Mouse (Mus musculus): ENCODE measurements at regions not wholly inside any gene's neighbourhood (a gene's known extent, or its start where the extent isn't known, plus 50 kb on each side); places are given as distances from the start of the nearest gene placed in this dataset.

GRCm38 (mm10) chr9:47054595-47054994 lies 56.1 kb downstream of the Gm4791 start:
- DNase-seq (ENCODE audit: low spot score), result no peak

- no peak for DNase-seq (ENCODE audit: low spot score)
These were observed 57.0 kb downstream of the Gm4791 start for GRCm38 (mm10) chr9:47055558-47055957.

DNA sequence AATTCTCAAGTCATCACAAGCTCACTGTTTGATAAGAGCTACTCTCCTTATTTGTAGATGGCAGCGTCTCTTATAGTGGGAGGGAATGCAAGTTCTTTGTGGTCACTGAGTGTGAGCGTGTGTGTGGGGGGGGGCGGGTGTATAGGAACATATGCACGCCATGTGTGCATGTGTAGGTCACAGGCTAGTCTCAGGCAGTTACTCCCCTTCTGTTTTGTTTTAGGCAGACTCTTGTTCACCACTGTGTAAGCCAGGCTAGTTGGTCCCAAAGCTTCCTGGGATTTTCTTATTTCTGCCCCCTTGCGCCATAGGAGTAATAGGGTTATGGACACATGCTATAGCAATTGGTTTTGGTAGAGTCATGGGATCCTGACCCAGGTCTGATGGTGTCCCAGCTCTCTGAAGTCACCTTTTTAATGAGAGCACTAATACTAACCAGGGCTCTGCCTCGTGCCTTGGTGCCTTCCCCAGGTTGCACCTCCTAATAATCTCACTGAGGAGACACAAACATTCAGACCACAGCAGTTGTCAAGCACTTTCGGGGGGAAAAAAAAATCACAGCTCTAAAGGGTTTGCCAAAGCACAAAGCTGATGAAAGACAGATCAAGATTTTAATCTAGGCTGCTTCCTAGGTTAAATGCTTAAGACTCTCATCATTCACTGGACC lies 60.9 kb downstream of the Gm4791 start:
- DNase-seq (ENCODE audit: low spot score), result no peak

DNA sequence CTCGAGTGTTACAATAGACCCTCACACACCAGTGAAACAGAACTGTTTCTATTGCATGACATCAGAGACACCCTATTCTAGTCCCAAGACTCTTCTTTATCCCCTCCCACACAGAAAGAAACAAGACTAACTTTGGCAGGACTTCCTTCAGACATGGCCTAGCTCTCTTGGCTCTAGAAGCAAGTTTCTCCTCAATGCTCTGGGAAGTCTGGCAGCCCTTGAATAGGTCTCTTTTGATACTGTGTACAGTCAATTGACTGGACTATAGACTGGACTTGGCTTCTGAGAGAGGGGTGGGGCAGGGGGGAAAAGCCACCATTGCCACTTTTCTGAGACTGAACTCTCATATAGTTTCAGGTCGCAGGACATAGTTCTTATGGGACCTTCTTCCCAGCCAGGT lies 62.2 kb downstream of the Gm4791 start:
- DNase-seq (ENCODE audit: low spot score), result no peak

DNA sequence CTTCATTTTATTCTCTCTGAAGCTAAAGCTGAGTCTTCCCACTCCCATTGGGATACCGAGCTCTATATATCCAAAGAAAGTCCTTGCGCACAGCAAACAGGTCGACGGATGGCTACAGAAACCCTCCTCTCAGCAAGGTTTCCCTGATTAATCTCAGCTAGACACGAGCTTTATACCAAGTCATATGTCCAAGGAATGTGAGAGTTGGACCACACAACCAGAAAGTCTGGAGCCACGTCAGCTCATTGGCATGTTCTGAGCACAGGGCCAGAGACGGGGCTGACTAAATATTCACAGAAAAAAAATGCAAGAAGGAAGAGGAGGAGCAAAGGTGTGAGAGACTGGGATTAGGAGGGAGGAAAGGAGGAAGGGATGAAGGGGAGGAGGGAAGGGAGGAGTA lies 64.0 kb downstream of the Gm4791 start:
- no peak for DNase-seq (ENCODE audit: low spot score)

DNA sequence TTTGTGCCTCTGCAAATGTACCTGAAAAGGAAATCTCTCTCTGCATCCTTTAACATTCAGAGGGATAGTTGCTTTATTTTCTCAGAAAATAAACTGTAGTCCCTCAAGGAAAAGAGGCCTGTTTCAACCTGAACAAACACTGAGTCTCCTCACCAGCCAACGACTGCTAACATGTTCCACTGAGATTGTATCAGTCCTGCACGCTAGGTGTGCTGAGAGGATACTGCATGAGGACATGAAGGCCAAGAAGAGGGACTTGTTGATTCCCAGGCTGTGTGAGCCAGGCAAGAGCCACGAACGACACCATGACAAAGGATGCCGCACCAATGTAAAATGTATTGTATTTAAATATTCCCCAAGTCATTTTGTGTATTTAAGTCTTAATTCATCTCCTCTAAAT lies 65.2 kb downstream of the Gm4791 start:
- no peak for DNase-seq (ENCODE audit: low spot score)

GRCm38 (mm10) chr9:47064463-47065032 lies 66.0 kb downstream of the Gm4791 start:
- DNase-seq (ENCODE audit: low spot score), result no peak

DNA sequence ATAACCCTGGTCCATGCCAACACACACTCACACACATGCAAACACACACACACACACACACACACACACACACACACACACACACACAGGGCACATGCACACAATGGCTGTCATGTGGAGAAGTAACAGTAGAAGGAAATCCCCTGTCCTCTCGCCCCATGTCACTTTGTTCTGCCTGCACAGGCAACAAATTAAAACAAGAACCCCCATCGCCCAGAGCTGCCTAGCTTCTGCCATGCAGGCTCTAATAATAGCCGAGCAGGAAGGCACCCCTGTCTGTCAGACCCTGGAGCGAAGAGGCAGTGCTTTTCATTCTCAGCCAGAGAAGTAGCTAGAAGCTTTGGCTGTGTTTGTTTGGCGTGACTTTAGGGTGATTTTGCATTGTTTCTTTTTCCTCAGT lies 70.9 kb downstream of the Gm4791 start:
- DNase-seq (ENCODE audit: low spot score), result no peak

GRCm38 (mm10) chr9:47070958-47071357 lies 72.4 kb downstream of the Gm4791 start:
- no peak for DNase-seq (ENCODE audit: low spot score)

DNA sequence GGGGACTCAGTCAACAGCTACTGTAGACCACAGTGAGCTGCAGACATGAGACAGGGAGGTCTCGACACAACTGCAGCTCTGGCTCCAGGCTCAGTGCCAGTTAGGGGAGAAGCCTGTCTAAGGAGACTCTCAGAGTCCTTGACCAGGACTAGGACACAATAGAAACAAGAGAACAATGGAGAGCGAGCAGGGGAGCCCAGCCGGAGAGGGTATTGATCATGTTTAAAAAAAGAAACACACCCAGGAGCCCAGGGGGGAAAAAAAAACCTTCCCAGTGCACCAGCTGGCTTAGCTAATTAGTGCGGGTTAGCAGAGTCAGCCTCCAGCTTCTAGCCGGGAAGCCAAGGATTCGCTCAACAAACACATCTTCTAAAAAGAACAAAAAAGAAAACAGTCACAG lies 78.4 kb downstream of the Gm4791 start:
- no peak for DNase-seq (ENCODE audit: low spot score)

GRCm38 (mm10) chr9:47077416-47077815 lies 78.9 kb downstream of the Gm4791 start:
- no peak for DNase-seq (ENCODE audit: low spot score)

DNA sequence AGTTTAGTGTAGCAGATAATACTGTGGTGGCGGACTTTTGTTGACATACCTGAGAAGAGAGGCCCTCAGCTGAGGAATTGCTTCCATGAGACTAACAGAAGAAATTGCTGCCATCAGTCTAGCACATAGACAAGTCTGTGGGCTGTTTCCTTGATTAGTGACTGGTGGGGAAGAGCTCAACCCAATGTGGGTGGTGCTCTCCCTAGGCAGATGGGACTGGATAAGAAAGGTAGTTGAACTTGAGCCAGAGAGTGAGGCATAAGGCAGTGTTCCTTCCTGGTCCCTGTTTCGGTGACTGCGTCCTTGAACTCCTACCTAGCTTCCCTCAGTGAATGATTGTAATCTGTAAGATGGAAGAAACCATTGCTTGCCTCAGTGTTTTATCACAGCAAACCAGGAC lies 79.4 kb downstream of the Gm4791 start:
- no peak for DNase-seq (ENCODE audit: low spot score)

- no peak for DNase-seq (ENCODE audit: low spot score)
These were observed 82.9 kb downstream of the Gm4791 start for GRCm38 (mm10) chr9:47081407-47081806.

GRCm38 (mm10) chr9:47091796-47092195 lies 93.3 kb downstream of the Gm4791 start:
- DNase-seq (ENCODE audit: low spot score), result no peak

DNA sequence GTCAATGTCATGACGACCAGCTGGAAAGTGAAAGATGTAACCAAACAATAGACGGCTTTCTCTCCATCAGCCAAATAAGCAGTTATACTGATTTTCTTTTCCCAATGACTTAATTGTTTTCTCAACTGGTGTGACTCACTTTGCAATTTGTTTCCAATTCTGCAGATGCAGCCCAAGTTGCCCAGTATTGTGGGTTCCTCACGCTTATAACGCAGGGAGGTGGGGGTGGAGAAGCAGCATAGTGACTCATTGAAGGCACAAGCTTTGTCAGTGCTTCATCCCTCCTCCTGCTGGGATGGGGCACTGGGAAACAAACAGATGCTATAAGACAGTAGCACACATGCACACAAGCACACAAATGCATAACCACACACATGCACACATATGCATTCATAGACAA lies 97.1 kb downstream of the Gm4791 start:
- DNase-seq (ENCODE audit: low spot score), result no peak

DNA sequence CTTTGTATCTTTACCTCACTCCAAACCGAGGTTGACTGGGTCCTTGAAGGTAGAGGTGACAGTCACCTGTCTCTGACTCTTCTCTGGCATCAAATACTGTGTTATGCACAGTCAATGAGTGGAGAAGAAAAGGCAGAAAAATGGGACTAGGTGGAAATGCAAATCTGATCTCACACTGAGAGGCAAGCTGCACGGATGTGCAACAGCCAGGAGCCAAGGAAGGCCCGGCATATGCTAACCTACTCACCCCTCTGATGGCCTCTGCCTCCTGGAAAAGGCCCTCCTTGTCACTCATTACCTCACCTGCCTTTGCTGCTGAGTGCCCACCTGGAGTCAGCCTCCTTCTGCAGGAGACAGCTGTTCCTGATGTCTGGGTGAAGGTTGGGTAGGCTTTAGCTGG lies 104.8 kb downstream of the Gm4791 start:
- DNase-seq (ENCODE audit: low spot score), result no peak

- no peak for DNase-seq (ENCODE audit: low spot score)
These were observed 105.4 kb downstream of the Gm4791 start for GRCm38 (mm10) chr9:47103966-47104365.

GRCm38 (mm10) chr9:47108096-47108495 lies 109.6 kb downstream of the Gm4791 start:
- DNase-seq (ENCODE audit: low spot score), result no peak

DNA sequence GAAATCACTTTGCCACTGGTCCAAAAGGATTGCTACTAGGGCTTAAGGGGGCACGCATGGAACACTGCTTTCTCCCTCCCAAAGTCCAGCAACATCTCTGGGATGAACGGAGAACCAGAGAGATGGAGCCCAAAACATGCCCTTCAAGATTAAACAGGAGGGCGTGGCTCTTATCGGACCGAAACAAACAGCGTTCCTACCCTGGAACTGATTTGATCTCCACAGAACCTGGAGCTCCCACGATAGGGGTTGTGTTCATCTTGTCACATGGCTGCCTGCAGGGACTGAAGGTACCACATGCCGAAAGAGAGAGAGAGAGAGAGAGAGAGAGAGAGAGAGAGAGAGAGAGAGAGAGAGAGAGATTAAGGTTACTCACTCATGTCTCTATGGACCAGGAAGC lies 120.7 kb downstream of the Gm4791 start:
- DNase-seq (ENCODE audit: low spot score), result no peak

- no peak for DNase-seq (ENCODE audit: low spot score)
These were observed 124.6 kb downstream of the Gm4791 start for GRCm38 (mm10) chr9:47123113-47123512.

DNA sequence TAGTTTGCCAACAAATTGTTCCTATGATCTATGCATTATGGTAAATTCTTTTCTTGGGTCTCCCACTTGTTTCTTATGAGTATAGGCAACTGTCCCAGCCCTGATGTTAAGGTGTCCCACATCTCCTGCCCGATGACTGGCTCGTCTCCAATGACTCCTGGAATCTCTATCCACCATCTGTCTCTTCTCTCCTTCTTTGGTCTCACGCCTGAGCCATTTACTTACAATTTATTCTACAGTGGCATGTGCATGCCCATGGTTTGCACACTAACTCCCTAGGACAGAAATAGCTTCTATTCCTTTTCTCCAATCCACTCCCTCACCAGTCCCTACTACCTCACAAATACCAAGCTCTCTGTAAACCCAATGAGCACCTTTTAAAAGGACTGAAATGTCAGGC lies 127.0 kb downstream of the Gm4791 start:
- DNase-seq (ENCODE audit: low spot score), result no peak

- no peak for DNase-seq (ENCODE audit: low spot score)
These were observed 127.7 kb downstream of the Gm4791 start for GRCm38 (mm10) chr9:47126236-47126635.

DNA sequence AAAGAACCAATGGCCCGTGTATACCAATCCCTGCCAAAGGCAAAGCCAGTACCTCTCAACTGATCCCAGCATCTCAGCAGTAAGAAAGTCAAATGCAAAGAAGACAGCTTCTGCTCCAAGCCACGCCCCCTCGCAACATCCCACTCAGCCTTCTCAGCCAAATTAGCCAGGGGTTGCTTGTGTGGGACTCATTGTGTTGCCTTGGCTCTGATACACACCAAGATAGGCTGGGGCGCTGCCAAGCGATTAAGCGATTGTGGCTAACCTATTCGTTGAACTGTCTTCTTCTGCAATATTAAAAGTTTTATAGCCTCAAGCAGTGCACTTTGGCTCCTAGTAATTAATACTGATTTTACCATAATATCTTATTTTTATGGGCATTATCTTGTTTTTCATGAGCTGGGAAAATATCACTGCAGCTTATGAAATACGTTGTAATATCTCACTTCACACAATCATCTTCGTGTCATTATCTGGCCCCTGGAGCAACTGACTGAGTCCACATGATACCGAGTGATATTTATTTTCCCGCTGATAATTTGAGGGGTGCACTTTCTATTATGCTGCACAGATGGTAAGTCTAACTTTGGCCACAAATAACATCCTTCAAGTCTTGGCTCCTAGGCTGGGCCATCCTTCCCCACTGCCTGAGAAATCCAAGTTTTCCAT lies 129.3 kb downstream of the Gm4791 start:
- DNase-seq (ENCODE audit: low spot score), result no peak

GRCm38 (mm10) chr9:47129101-47129500 lies 130.6 kb downstream of the Gm4791 start:
- no peak for DNase-seq (ENCODE audit: low spot score)

Data from ovary, postnatal 14 days (tissue).